Mouse (Mus musculus) regulatory T cell (primary cell): Measurements from ENCODE around the gene Usp49.

ENCODE experiments used
- in situ Hi-C: fragments of 300-600 bp; cut with MboI, MseI; formaldehyde crosslinking; loops from one replicate; pipeline ENCODE4 v1.15.1; 2025; ENCODE audit warnings: high pct_unique_total_duplicates

Gene Usp49

DNA sequence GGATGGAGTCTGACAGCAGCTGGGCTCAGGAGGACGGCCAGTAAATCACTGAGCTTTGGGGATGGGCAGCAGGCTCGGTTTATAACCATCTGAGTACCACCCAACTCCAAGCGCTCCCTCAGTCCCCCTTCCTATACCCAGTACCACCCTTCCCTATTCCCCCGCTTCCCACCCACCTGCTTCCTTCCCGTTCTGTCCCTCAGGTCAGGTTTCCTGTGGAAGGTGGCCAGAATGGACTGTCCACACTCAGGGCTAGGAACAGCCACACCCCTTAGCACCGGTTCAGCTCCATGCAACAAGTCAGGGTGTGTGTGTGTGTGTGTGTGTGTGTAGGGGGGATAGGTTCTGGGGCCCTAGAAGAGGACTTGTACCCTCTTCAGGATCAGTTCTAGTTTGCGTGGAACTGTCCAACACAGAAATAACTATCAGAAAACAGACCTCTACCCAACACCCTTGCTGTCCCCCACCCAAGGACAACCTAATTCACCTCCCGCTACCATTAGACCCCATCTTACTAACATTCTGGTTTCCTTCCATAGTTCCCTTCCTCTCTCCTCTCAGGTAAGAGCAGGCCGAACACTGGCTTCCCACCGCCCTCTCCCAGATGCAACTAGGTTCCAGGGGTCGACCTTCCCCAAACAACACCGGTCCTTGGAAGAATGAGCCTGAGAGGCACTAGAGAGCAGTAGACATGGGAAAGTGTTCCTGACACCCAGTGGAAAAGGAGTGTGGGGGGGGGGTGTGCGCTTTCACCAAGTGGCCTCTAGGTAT lies 63.4 kb downstream of the Usp49 start:
- in situ Hi-C loops: loop anchor here (5.0 kb wide), 2 partner anchors 57 to 187 kb away; partner anchors contain the start of gene Ccnd3

DNA sequence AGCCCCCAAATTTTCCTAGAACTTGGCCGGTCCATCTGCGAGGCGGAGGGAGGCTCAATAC lies 63.8 kb downstream of the Usp49 start, which contains the start of gene Gm21981:
Gene Gm21981, minus strand, starts transcription at position 14 of the 61 bp plus-strand sequence.
- in situ Hi-C loops: loop anchor here (5.0 kb wide), 2 partner anchors 57 to 187 kb away; partner anchors contain the start of gene Ccnd3

DNA sequence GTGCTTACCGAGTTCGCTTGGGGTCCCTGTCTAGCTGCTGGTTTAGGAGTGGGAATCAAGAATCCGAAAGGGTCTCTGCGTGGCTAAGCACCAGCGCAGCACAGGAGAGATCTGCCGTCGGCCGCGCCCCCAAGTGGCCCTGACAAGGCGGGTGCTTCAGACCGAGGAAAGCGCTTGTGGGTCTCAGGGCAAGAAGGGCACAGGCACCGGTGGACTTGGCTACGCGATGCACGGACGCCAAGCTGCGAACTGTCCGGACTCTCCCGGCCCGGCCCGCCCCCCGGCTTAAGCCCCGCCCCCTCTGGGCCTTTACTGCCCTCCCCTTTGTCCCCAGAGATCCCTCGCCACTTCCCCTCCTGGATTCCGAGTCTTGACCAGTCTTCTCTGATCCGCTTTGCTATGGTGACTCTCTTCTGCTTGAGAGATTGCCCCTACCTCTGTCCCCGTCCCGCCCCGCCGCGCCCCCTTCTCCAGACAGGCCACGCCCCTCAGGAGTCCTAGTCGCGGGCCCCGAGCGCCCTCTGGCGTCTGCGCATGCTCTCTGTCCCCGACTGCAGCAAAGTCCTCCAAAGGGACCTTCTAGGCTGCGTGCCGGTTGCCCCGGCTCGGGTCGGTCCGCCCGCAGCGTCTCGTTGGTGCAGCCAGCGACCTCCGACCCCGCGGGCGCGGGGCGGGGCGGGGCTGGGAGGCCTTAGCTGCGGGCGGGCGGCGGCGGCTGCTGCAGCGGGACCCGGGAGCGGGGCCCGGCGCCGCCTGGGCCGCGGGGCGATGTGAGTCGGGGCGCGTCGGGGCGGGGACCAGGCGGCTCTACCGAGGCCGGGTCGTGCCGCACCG lies 64.2 kb downstream of the Usp49 start, which contains the start of gene Prickle4:
Gene Prickle4, minus strand, starts transcription at position 234 of the 834 bp plus-strand sequence.
- in situ Hi-C loops: loop anchor here (5.0 kb wide), 2 partner anchors 57 to 187 kb away; partner anchors contain the start of gene Ccnd3

DNA sequence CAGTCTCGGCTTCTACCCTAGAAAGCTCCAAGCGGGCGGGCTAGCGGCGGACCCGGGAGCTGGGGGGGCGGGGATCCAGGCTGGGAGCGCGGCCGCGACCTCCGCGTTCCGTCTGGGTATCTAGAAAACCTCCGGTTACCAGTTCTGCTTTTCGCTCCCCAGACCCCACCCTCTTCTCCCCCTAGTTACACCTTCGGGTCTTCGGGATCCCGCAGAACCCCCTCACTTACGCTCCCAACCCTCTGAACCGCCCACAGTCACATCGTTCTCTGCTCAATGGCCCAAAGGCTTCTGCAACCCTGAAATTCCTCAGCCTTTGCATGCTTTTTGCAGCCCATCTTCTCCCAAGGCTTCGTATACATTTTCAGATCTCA lies 64.8 kb downstream of the Usp49 start:
- in situ Hi-C loops: no loop called here

DNA sequence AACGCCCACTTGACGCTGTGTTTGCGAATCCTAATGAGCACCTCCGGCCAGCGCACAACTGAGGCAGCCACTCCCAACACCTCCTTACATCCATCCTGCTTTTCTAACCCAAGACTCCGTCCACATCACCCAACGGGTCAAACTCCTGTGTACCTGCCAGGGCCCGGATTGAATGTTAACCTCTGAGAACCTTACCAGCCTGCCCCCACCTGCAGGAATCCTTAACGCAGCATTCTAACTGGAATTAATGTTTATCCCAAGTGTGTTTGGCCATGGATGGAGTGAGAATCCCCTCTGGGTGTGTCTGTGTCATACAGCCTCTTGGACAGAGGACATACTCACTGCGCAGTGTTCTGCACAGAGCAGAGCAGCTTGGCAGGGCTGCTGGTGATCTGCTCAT lies 67.7 kb downstream of the Usp49 start:
- in situ Hi-C loops: no loop called here

DNA sequence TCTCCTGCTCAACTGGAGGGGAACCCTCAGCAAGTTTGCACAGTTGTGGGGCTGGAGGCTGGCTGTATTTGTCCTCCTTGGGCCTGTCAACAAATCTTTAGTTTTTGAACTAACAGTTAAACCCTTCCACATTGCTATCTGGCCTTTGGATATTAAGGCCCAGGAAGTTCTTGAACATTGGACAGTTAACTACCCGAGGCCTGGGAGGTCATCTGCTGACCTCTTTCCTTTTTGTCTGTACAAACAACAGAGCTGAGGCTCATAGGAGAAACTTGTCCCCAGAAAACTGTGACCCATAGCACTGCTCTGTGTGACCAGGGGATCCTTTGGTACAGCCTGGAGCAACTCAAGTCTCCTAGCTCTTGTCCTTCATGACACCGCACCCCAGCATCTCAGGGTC lies 68.6 kb downstream of the Usp49 start:
- in situ Hi-C loops: no loop called here

DNA sequence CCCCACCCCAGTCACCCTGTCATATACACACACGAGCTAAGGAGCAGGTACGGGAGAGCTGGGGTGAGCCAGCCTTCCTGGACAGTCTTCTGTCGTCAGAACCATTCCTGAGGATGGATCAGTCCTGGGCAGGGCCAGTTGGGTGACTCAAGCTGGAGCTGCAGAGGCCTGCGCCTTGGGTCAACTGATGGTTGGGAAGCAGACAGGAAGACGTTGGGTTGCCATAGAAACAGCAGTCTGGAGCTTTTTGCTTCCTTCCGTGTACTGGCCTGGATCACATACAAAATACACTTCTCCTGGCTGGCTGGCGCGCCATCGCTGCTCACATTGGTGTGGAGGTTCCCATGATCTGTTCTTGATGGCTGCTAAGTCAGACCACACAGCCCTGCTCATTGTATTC lies 71.3 kb downstream of the Usp49 start:
- in situ Hi-C loops: no loop called here

DNA sequence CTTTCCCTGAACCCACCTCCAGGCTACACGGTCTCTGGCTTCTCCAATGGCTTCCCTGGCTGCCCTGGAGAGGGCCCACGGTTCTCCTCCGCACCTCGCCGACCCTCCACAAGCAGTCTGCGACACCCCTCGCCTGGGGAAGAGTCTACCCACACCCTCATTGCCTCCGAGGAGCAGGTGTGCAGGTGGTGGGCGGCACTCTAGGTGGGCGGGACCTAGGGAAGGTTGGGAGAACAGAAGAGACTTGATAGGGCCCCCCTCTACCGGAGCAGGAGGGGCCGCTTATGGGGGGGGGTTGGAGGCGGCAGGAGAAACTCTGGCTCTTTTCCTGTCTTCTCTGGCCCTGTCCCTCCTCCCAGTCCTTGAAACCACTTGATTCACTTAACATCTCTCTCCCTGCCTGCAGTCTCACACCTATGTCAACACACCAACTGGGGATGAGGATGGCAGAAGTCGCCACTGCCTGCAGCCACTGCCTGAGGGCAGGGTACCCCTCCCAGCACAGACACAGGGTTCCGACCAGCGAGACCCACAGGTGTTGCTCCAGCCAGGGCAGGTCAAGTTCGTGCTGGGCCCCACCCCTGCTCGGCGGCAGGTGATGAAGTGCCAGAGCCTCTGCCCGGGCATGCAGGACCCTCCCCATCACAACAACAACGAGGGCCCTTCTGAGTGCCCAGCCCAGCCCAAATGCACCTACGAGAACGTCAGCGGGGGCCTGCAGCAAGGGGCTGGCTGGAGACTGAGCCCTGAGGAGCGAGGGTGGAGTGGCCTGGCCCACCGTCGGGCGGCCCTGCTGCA lies 72.3 kb downstream of the Usp49 start:
- in situ Hi-C loops: no loop called here

DNA sequence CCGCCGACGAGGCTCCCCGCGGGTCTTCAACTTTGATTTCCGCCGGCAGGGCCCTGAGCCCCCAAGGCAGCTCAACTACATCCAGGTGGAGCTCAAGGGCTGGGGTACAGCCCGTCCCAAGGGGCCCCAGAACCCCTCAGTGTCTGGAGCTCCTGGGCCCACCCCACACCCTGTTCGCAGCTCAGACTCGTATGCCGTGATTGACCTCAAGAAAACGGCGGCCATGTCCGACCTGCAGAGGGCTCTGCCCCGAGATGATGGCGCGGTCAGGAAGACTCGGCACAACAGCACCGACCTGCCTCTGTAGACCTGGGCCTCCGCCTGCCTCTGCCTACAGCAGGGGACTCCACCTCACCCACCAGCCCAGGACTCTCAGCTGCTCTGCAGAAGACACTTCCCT lies 73.1 kb downstream of the Usp49 start:
- in situ Hi-C loops: no loop called here

DNA sequence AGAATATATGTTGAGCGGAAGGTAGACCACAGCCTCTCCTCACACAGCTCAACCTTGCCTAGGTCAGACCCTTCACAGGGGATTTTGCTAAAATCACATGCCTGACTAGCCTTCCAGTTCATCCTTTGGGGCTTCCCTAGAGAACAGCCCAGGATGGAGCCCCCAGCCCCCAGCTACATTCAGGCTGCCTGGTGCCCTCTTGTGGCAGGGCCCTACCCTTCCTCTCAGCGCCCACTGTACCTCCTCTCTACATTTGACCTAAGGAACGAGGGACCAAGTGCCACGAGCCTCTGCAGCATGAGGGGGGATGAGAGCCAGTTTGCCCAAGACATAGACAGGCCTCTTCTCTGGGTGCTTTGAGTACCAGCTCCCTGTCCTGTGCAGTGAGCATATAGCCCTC lies 74.2 kb downstream of the Usp49 start:
- in situ Hi-C loops: no loop called here

DNA sequence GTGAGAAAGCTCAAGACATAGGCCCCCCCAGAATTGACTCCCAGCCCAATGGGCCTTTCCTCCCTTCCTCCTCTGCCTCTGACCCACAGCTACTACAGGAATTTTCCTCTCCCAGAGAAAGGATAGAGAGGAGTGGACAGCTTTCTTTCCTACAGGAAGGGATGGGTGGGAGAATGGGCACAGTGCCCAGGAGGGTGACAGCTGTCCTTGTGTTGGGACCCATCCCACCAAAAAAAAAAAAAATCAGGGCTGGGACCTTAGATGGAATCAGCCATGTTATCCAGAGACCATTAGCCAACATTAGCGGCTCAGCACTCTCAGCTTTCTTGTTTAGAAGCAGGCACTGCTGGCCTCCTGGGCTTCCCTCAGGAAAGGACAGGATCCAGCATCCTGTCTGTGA lies 75.7 kb downstream of the Usp49 start:
- in situ Hi-C loops: no loop called here

DNA sequence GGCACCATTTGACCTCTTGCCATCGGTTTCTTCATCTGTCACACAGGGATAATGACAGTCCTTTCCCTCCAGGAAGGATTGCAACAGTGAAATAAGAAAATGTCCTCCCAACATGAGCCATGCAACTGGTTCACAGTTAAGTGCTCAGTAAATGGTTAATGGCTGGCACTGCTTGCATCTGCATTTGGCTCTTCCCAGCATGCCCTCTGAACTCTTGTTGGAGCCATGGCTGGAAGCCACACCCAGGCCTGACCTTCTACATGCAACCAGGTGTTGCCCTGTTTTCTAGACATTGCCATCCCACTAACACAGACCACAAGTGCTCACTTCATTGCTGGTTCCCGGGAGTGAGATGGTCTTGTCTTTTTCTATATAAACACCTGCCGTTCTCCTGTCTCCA lies 77.5 kb downstream of the Usp49 start:
- in situ Hi-C loops: no loop called here

DNA sequence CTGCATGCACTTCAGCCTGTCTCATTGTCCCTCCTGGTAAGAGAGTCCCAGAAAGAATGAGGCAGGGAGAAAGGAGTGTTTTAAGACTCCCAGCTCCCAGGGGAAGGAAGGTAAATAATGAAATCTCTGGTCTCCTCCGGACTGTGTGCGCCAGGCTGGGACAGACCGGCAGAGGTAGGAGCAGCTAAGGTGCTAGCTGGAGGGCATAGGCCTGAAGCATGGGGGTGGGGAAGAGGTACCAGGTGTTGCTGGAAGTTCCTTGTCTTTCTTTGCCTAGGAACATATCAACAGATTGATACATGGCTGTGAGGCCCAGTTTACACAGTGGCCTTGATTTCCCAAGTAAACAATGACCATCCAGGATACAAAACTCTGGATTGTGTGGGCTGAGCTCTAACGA lies 78.5 kb downstream of the Usp49 start:
- in situ Hi-C loops: no loop called here

DNA sequence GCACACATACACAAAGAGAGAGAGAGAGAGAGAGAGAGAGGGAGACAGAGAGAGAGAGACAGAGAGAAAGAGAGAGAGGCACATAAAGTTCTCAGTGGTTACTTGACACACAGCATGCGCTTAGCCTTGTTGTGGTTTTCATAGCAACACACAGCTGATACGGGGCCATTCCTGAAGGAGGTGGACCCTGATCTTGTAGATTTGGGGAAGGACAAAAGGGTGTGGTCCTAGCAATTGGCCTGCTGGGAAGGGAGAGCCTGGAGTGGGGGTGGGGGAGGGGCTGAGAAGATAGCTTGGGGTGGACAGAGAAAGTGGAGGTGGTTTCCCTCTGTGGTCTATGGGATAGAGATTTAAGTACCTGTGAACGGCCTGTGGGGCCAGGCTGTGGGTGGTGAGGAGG lies 79.5 kb downstream of the Usp49 start:
- in situ Hi-C loops: no loop called here

DNA sequence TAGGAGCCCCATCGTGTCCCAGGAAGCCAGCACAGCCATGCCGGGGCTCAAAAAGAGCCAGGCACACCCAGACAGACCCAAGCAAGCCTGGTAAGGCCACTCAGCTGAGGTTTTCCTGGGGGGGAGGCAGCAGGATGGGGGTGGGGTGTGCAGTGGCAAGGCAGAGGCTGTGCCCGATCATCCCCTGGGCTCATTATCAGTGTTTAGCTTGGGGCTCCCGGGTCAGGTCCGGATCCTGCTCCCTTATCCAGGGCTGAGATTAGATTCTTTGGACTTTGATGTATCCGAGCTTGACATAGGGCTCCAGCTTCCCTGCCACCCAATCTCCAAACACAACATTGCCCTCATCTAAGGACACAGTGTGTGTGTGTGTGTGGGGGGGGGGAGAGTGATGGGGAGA lies 81.4 kb downstream of the Usp49 start:
- in situ Hi-C loops: no loop called here

DNA sequence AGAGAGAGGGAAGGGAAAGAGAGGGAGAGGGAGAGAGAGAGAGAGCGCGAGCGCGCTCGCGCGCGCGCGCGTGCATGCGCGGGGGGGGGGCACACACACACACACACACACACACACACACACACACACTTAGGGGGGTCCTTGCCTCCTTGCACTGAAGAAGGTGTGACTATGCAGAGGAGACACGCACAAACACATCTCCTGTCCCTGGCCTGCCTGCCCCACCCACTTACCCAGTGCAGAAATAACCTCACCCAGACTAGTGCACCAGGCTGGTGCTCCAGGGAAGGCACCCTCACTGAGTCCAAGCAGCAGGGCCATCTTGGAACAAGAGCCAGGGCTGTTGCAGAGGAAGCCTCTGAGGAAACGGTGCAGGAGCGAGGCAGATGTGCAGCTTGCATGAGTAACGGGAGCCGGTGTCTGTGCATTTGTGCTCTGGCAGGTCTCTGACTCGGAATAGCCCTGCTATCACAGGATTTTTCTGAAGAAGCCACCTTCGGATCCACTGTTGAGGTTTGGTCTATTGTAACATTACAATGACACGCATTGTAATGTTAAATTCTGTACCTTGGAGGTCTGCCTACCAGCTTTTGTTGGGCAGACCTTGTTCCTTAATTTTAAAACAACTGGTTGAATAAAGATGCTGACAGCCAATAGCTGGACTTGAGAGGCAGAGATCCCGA lies 82.5 kb downstream of the Usp49 start:
- in situ Hi-C loops: no loop called here

DNA sequence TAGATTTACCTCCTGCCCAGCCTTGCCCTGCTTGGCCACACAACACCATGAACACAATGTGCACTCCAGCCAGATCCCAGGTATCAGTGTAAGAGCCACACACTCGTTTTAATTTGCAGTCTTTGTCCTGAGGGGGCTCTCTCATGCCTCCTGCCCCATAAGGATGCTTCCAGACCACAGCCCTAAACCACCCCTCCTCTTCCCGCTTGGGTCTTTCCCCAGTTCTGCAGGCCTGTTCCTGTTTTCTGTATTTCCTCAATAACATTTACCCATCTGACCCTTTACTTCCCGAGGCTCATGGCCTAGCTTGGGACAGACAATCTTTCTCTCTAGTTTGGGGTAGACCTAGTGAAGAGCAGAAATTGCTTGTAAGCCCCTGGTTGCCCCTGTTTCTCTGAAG lies 84.5 kb downstream of the Usp49 start:
- in situ Hi-C loops: no loop called here

DNA sequence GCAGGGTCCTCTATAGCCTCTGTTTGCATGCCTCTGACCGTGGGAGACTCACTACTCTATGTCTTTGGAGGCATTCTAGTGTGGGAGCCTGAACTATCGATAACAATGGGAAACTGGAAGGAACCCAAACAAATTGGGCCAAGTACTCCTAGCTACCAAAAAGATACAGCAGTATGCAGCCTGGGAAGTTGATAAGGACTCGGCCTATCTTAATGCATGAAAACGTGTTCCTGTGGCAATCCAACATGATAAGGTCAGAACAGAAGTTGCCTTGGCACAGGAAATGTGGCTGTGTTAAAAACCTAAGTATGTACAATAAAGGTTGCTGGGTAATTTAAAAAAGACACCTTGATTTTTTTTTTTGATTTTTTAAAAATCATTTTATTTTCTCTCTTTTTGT lies 90.7 kb downstream of the Usp49 start:
- in situ Hi-C loops: no loop called here

DNA sequence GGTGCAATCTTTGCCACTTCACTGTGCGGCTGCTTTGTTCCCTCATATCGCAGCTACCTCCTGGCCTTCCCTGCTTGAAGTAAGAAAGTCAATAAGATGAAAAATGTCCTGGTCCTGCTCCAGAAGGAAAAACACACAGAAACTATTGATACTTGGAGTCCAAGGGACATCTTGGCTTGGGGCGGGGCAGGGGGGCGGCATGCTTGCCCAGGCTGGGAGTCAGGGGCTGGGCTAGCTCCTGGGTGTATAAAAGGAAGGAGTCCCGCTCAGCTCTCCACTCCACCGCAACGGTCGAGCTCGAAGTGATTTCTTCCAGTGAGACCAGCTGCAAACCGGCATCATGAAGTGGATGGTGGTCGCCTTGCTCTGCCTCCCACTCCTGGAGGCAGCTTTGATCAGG lies 96.1 kb downstream of the Usp49 start, which contains the start of gene Pgc:
Gene Pgc, plus strand, starts transcription at position 277 of the 400 bp plus-strand sequence.
- in situ Hi-C loops: no loop called here

DNA sequence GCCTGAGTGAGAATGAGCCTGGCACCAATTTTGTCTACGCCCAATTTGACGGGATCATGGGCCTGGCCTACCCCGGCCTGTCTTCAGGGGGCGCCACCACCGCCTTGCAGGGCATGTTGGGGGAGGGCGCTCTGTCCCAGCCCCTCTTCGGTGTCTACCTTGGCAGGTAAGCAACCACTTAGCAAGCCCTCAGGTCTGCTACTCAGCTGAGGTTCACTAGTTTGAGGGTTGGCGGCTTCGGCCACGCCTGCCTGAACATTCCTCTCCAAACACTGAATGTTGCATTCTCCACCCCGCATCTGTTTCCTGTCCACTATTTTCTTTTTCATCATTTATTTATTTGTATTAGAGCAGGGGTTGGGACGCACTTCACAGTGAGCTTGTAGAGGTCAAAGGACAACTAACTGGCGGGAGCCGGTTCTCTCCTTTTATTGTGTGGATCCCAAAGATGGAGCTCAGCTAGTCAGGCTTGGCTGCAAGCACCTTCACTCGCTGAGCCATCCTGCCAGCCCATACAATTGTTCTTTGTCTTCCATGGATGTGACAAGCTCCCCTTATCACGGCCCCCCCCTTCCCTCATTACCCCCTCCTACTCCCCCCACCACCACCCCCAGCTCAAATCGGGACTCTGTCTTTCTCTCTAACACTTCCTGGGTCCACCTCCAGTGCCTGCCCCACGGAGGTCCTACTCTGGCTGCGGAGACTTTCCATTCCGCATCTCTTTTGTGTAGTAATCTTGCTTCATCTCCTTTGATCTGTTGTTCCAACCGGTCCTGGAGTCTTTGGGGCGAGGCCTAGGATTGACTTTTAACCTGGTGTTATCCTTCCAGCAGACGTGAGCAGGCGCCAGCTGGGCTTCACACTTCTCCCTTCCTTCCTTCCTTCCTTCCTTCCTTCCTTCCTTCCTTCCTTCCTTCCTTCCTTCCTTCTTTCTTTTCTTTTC lies 100.4 kb downstream of the Usp49 start:
- in situ Hi-C loops: no loop called here
